Mouse (Mus musculus) midbrain, embryonic 11.5 days (tissue): ENCODE data around the gene Vstm4. TPM values are rescaled to one million over a fixed set of nuclear protein-coding genes. Genes with fewer than 3 reads are reported as not detected.
A peak's percentile ranks its signal among the peaks of the same experiment; 100 is the strongest.

Experiments used
- ATAC-seq: fragments of 200-750 bp; cut with Nextera tagmentation; 2 replicates; pipeline ENCODE4 v1.8.0; 2017; ENCODE audit warnings: moderate TSS enrichment, moderate library complexity; ENCODE audit not compliant: low FRiP score
- DNase-seq: peaks from one replicate; pipeline ENCODE4 v3.0.0; 2015; ENCODE audit warnings: low spot score; ENCODE audit errors: missing footprints
- H3K27ac ChIP-seq: fragments of 300-500 bp; sonication (generic); 2 replicates; pipeline ENCODE4 v1.5.1; 2014; ENCODE audit warnings: low read depth, low read length
- H3K27me3 ChIP-seq: fragments of 300-500 bp; sonication (generic); 2 replicates; pipeline ENCODE4 v1.6.1; 2014; ENCODE audit warnings: mild to moderate bottlenecking, low read length, moderate library complexity, mixed read lengths; ENCODE audit not compliant: control insufficient read depth, insufficient read depth
- H3K36me3 ChIP-seq: fragments of 300-500 bp; sonication (generic); 2 replicates; pipeline ENCODE4 v1.6.1; 2014; ENCODE audit warnings: mild to moderate bottlenecking, low read length, moderate library complexity, mixed read lengths; ENCODE audit not compliant: control insufficient read depth, insufficient read depth
- H3K4me1 ChIP-seq: fragments of 300-500 bp; sonication (generic); 2 replicates; pipeline ENCODE4 v1.6.1; 2014; ENCODE audit warnings: low read length; ENCODE audit not compliant: control insufficient read depth, insufficient read depth
- H3K4me2 ChIP-seq: fragments of 300-500 bp; sonication (generic); 2 replicates; pipeline ENCODE4 v1.6.1; 2014; ENCODE audit warnings: mild to moderate bottlenecking, moderate library complexity
- H3K4me3 ChIP-seq: fragments of 300-500 bp; sonication (generic); 2 replicates; pipeline ENCODE4 v1.5.1; 2014; ENCODE audit warnings: low read depth, low read length
- H3K9ac ChIP-seq: fragments of 300-500 bp; sonication (generic); 2 replicates; pipeline ENCODE4 v1.6.1; 2014; ENCODE audit warnings: low read length
- H3K9me3 ChIP-seq: fragments of 300-500 bp; sonication (generic); 2 replicates; pipeline ENCODE4 v1.6.1; 2016; ENCODE audit warnings: low read length; ENCODE audit not compliant: control insufficient read depth
- WGBS: fragments of 180-500 bp; shearing (Covaris S2); extraction: QIAGEN DNeasy Blood & Tissue Kit; methylation state at CpG from one replicate; pipeline ENCODE4 v1.1.7; 2014; 5-methylcytosine and 5-hydroxymethylcytosine counted together
- polyA plus RNA-seq: library from polyadenylated mRNA; unstranded; fragments of >200 nt; fragmentation: Nextera tagmentation; extraction: Ambion mirVana; gene quantifications from 2 replicates; pipeline ENCODE4 v1.2.1, GENCODE M21; 2014

Vstm4 gene
- polyA plus RNA-seq, 1 experiment from 2014 or later = 4.5 TPM

DNA sequence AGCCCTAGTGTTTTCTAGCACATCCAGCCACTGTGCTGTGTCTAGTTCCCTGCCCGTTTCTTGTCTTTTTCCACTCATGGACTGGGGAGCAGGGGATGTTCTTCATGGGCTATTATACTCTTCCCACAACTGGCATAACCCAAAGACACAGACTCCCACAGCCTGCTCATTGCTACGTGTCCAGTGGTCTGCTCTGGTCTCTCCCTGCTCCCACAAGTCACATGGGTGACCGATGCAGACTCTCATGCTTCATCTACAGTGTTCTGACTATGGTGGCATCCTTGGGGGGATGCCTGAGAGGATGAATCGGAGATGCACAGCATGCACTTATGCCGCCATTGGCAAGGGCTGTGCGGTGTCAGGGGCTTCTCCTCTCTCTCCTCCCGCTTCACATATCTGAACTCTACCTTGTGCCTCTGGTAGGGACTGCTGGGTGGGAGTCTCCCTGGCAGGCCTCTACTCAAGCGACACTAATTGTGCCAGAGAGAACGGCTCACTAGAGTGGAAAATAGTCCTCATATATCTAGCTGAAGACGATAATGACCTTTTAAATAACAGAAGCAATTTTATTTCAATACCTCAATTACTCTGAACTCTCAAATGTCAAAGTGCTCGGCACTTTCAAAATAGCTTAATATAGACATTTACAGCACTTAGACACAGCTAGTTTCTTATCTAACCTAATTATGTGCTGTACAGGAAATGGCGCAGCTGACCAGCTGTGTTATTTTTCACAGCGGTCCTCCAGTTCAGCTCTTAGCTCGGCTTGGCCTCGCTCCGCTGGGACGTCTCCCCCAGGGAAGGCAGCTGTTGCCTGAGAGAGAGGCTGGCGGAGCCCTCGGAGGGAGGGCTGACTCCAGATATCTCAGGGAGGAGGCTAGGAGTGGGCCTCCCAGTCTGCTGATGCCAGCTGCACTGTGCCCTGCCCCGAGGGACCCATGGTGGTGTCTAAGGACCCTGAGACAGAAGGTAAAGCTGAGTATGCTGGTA, 94.1 kb downstream of the Vstm4 start:
- DNase-seq (no peak), ATAC-seq (no peak)
- no peak overlapping the region for H3K9ac ChIP-seq
- WGBS = 79% methylated on average over 20 of the region's 20 CpGs
- no peak overlapping the region for H3K4me3 ChIP-seq
- no peak overlapping the region for H3K4me2 ChIP-seq
- H3K9me3 ChIP-seq = no peaks in the 10 kb centered on the region
- H3K27ac ChIP-seq = no peak overlapping the region
- no peaks in the 10 kb centered on the region for H3K4me1 ChIP-seq
- H3K27me3 ChIP-seq = no peaks in the 10 kb centered on the region
- no peaks in the 10 kb centered on the region for H3K36me3 ChIP-seq

DNA sequence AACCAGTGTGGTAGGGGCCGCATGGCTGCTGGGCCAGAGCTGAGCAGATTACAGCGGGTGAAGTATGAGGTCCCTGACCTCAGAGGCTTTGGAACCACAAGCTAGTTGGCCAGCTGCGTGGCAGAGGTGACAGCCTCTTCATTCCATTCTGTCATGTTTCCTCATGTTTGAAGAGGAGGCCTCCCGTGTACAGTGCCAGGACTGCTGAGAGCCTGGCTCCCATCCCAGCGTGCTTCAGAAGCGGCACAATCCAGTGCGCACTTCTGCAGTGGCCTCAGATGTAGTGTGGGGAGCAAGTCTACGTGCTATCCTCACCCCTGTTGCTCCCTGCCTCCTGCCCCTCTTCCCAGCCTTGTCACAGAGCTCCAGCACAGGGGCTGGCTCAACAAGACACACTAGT, 99.9 kb downstream of the Vstm4 start:
- 87% methylated on average over 8 of the region's 8 CpGs for WGBS
- Histone ChIP-seq H3K36me3 (no peaks in the 10 kb centered on the region), H3K4me2 (no peak overlapping the region), H3K9ac (no peak overlapping the region), H3K27me3 (no peaks in the 10 kb centered on the region), H3K4me3 (no peak overlapping the region), H3K27ac (no peak overlapping the region), H3K4me1 (no peaks in the 10 kb centered on the region), H3K9me3 (no peaks in the 10 kb centered on the region)
- ATAC-seq (no peak), DNase-seq (no peak)

DNA sequence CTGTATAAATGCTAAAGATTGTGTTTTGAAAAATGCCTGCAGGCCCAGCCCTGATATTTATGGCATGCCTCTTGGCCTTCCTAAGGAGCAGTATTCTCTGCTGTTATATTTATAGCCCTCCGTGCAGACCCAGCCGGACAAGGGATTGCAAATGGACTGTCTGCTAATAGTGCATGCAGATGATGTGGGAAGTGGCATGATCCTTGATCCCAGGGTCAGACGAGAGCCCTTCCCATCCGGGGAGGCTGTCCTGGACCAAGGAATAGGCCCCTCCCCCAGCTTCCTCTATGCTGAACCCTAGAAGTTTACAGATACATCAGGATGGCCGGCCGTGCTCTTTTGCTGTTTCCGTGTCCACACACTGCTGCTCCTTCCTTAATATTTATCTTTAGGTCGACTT, 102.1 kb downstream of the Vstm4 start:
- Histone ChIP-seq H3K9ac (no peak overlapping the region), H3K9me3 (no peaks in the 10 kb centered on the region), H3K36me3 (no peaks in the 10 kb centered on the region), H3K4me2 (no peak overlapping the region), H3K27me3 (no peaks in the 10 kb centered on the region), H3K27ac (no peak overlapping the region), H3K4me1 (no peaks in the 10 kb centered on the region), H3K4me3 (no peak overlapping the region)
- DNase-seq = no peak
- WGBS = 71% methylated on average over 8 of the region's 8 CpGs
- ATAC-seq = no peak

DNA sequence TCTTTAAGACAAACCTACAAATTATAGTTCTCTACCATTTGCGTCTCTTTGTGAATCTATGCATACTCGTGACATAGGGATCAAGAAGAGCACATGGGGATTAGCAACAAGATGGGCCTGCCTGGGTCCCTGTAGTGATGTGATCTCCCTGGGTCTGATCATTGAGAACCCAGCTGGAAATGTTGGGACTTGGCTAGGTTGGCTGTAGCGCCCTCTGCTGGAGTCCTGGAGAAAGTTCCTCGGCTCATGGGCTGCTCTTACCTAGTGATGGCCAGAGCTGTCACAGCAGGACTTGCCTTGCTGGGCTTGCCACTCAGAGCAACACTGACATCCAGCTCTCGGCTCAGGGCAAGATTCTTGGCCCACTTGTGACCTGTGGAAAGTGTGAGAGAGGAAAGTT, 103.9 kb downstream of the Vstm4 start:
- H3K27ac ChIP-seq = no peak overlapping the region
- 28% methylated on average over 5 of the region's 5 CpGs for WGBS
- H3K4me1 ChIP-seq = no peaks in the 10 kb centered on the region
- H3K4me3 ChIP-seq = no peak overlapping the region
- no peaks in the 10 kb centered on the region for H3K27me3 ChIP-seq
- no peaks in the 10 kb centered on the region for H3K9me3 ChIP-seq
- no peak overlapping the region for H3K4me2 ChIP-seq
- no peak overlapping the region for H3K9ac ChIP-seq
- ATAC-seq = 0 out of 2 replicates have a peak, but pooled peaks have one; percentile 24
- H3K36me3 ChIP-seq = no peaks in the 10 kb centered on the region
- DNase-seq = peak; percentile 93

DNA sequence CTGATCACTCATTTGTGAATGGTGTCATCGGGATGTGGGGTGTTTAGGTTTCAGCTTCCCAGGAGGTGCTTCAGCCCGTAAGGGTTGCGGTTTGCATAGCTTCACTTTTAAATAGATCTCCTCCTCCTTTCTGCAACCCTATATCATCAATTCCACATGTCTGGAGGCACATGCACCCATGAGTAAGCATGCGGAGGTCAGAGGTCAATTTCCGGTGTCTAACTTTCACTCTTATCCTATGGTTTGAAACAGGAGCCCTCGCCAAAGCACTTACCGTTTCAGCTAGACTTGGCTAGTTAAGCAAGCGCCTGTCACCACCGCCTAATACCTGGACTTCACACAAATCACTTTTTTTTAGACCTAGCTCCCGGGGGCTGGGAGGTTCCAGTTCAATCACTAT, 108.2 kb downstream of the Vstm4 start:
- no peak overlapping the region for H3K9ac ChIP-seq
- DNase-seq (no peak), ATAC-seq (no peak)
- 82% methylated on average over 10 of the region's 10 CpGs for WGBS
- no peaks in the 10 kb centered on the region for H3K4me1 ChIP-seq
- no peak overlapping the region for H3K27ac ChIP-seq
- no peaks in the 10 kb centered on the region for H3K9me3 ChIP-seq
- H3K36me3 ChIP-seq = no peaks in the 10 kb centered on the region
- no peak overlapping the region for H3K4me3 ChIP-seq
- no peaks in the 10 kb centered on the region for H3K27me3 ChIP-seq
- H3K4me2 ChIP-seq = no peak overlapping the region

DNA sequence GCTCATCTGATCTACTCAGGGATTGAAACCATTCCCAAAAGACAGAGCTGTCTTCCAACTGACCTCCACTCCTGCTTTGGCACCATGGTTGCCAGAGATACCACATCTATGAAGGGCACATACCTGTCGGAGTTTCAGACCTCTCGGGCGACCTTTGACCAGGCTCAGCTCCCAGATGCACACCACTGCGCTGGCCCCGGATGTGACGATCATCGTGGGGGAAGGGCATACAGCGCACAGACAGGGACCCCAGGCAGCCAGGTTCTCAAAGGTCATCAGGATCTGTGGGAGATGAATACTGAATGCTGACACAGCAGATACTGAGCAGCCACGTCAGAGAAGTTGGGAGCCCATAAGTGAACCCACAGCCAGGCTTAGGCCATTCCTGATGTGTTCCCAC, 114.1 kb downstream of the Vstm4 start:
- Histone ChIP-seq H3K27ac (no peak overlapping the region), H3K4me2 (no peak overlapping the region), H3K9ac (no peak overlapping the region), H3K36me3 (no peaks in the 10 kb centered on the region), H3K4me1 (no peaks in the 10 kb centered on the region), H3K27me3 (no peaks in the 10 kb centered on the region), H3K4me3 (no peak overlapping the region), H3K9me3 (no peaks in the 10 kb centered on the region)
- no peak for DNase-seq
- ATAC-seq = no peak
- 80% methylated on average over 9 of the region's 9 CpGs for WGBS

DNA sequence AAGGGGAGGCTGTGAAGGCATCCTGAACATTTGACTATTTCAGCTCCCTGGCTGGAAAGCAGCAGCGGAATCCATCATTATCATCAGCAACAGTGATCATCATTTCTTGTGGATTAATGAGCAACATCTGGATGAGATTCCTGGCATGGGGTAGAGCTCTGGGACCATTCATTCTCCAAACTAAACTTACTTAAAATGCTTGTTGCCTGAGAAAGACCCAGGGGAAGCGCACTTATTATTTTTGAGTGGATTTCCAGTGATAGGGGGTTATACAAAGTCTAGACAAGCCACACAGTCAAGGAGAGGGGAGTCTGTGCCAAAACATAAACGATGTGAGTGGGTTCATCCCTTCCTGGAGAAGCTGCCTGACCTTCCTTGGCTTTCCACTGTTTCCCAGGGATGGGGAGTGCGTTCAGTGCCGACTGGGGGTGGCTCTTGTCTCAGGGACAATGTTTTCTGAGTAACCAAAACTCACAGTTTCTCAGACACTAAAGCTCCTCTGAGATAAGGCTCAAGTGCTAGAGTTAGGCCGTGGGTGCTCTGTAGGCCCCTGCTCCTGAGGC, 127.7 kb downstream of the Vstm4 start:
- Histone ChIP-seq H3K27ac (no peak overlapping the region), H3K36me3 (no peaks in the 10 kb centered on the region), H3K4me3 (no peak overlapping the region), H3K9ac (no peak overlapping the region), H3K4me1 (no peaks in the 10 kb centered on the region), H3K9me3 (no peaks in the 10 kb centered on the region), H3K4me2 (no peak overlapping the region), H3K27me3 (no peaks in the 10 kb centered on the region)
- WGBS = 89% methylated on average over 6 of the region's 6 CpGs
- DNase-seq (no peak), ATAC-seq (no peak)

DNA sequence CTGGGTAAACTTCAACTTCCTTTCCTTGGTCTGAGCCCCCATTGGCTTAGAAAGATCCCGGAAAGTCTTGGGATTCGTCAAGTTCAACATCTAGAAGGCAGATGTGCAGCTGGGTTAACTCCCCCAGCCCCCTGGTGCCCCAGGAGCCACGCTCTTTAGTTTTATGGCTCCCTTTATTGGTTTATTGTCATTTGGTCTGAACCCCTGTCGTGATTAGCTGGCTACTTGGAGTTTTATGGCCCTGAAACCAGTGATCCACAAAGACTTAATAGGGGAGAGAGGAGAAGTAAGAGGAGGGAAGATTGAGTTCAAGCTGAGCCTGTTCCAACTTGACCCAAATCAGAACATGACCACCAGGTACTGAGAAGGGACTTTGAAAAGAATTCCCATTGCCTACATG, 130.1 kb downstream of the Vstm4 start:
- H3K4me1 ChIP-seq = no peaks in the 10 kb centered on the region
- WGBS = 68% methylated on average over 4 of the region's 4 CpGs
- H3K27ac ChIP-seq = no peak overlapping the region
- no peak for DNase-seq
- no peak overlapping the region for H3K9ac ChIP-seq
- no peaks in the 10 kb centered on the region for H3K9me3 ChIP-seq
- no peak for ATAC-seq
- no peak overlapping the region for H3K4me3 ChIP-seq
- no peak overlapping the region for H3K4me2 ChIP-seq
- no peaks in the 10 kb centered on the region for H3K36me3 ChIP-seq
- no peaks in the 10 kb centered on the region for H3K27me3 ChIP-seq
